Mouse (Mus musculus) stomach, postnatal 0 days (tissue): Measurements from ENCODE around the gene Nacc1. TPM values are rescaled to one million over a fixed set of nuclear protein-coding genes. Genes with fewer than 3 reads are reported as not detected.

ENCODE experiments used
- ATAC-seq: fragments of 200-750 bp; cut with Nextera tagmentation; 2 replicates; pipeline ENCODE4 v1.8.0; 2017; ENCODE audit not compliant: low FRiP score, low TSS enrichment
- DNase-seq: peaks from one replicate; pipeline ENCODE4 v3.0.0-alpha.2; 2016; ENCODE audit warnings: low spot score
- H3K27ac ChIP-seq: fragments of 300-500 bp; sonication (generic); replicated peaks from 2 replicates; pipeline ENCODE4 v1.5.1; 2014; ENCODE audit warnings: mild to moderate bottlenecking, control low read depth
- H3K27me3 ChIP-seq: fragments of 300-500 bp; sonication (generic); 2 replicates; pipeline ENCODE4 v1.6.1; 2014; ENCODE audit warnings: low read length; ENCODE audit not compliant: control insufficient read depth, insufficient read depth
- H3K36me3 ChIP-seq: fragments of 300-500 bp; sonication (generic); 2 replicates; pipeline ENCODE4 v1.6.1; 2014; ENCODE audit warnings: low read length, mixed read lengths; ENCODE audit not compliant: control insufficient read depth, insufficient read depth
- H3K4me1 ChIP-seq: fragments of 300-500 bp; sonication (generic); replicated peaks from 2 replicates; pipeline ENCODE4 v1.6.1; 2014; ENCODE audit warnings: antibody characterized with exemption; ENCODE audit not compliant: control insufficient read depth, insufficient read depth
- H3K4me2 ChIP-seq: fragments of 300-500 bp; sonication (generic); replicated peaks from 2 replicates; pipeline ENCODE4 v1.6.1; 2014; ENCODE audit warnings: low read depth, mild to moderate bottlenecking, control low read depth, moderate library complexity
- H3K4me3 ChIP-seq: fragments of 300-500 bp; sonication (generic); 2 replicates; pipeline ENCODE4 v1.5.1; 2014; ENCODE audit warnings: low read depth, low read length, control low read depth
- H3K9ac ChIP-seq: fragments of 300-500 bp; sonication (generic); 2 replicates; pipeline ENCODE4 v1.6.1; 2014; ENCODE audit warnings: mild to moderate bottlenecking, low read length, control low read depth, mixed read lengths
- H3K9me3 ChIP-seq: fragments of 300-500 bp; sonication (generic); 2 replicates; pipeline ENCODE4 v1.6.1; 2016; ENCODE audit warnings: low read length; ENCODE audit not compliant: control insufficient read depth
- CTCF ChIP-seq: IDR thresholded peaks from 2 replicates; pipeline ENCODE4 v1.5.1; 2016; ENCODE audit warnings: antibody characterized with exemption, low read depth, mild to moderate bottlenecking, moderate library complexity
- EP300 ChIP-seq: optimal IDR thresholded peaks from 2 replicates; pipeline ENCODE3; 2016; ENCODE audit warnings: antibody characterized with exemption
- WGBS: fragments of 180-500 bp; shearing (Covaris S2); extraction: QIAGEN DNeasy Blood & Tissue Kit; methylation state at CpG from one replicate; pipeline ENCODE4 v1.1.7; 2014; 5-methylcytosine and 5-hydroxymethylcytosine counted together
- polyA plus RNA-seq: library from polyadenylated mRNA; unstranded; fragments of >200 nt; fragmentation: Nextera tagmentation; extraction: Ambion mirVana; gene quantifications from 2 replicates; pipeline ENCODE4 v1.2.1, GENCODE M21; 2015

Gene Nacc1
- polyA plus RNA-seq, 1 experiment from 2014 or later, result 6.8 TPM

DNA sequence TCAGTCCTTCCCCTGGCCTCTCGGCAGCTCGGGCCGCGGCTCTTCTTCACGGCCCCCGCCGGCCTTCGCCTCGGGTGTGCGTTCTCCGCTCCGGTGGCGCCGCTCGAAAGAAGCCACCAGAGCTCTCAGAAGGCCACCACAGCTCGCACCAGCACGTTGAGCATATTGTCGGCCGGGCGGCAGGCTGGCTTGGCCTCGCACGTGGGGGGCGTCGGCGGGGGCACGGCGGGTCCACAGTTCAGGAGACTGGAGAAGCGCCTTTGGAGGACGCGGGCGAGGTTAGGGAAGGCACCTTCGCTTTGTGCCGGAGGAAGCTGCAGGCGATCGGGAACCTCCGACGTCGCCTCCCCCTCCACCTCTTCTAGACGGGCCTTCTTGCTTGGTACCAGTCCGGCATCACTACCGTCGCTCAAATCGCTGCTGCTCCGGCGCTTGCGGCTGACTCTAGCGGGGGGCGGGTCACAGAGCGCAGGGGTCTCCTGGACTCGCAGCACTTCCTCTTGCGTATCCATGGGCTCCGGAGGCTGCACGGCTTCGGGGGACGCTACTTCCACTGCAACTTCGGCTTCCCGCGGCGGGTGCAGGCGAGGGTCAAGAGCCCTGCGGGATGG is 25.6 kb downstream of the Nacc1 start:
- Histone ChIP-seq H3K9me3 (no peaks in the 10 kb centered on the region), H3K4me2 (peak overlapping the region; percentile 78), H3K4me1 (no peaks in the 10 kb centered on the region; the same call in 1 of the 2 replicates), H3K36me3 (no peaks in the 10 kb centered on the region), H3K4me3 (peak overlapping the region; percentile 82), H3K9ac (peak overlapping the region; percentile 96), H3K27me3 (no peaks in the 10 kb centered on the region), H3K27ac (peak overlapping the region; percentile 98)
- TF ChIP-seq EP300, result no peak
- no peak for TF ChIP-seq CTCF
- DNase-seq (peak; percentile 65), ATAC-seq (no peak)
- under 1% methylated on average over 55 of the region's 61 CpGs for WGBS

DNA sequence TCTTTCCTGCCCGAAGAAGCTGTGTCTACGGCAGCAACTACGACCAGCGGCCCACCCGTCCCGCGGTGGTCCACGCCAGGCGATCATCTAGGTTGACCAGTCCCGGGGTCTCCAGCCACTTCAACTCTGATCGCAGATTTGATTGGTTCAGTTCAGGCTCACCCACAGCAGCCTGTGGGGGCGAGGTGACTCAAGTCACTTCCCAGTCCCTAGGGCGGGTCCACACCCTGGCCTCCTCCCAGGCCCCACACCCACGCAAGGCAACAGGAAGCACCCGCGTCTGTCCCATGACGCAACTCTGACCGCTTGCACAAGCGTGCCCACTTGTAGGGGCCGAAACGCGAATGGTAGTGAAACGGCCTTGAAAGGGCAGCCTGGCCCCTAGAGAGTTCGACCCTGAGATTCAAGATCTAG is 26.2 kb downstream of the Nacc1 start:
- Histone ChIP-seq H3K4me1 (peaks cover 1% of the 10 kb centered on the region; the same call in 1 of the 2 replicates), H3K9ac (peak overlapping the region; percentile 96)

GRCm38 (mm10) chr8:84660819-84661457 is 26.7 kb downstream of the Nacc1 start:
- DNase-seq (peak; percentile 93), ATAC-seq (peak; percentile 6; the same call in 1 of the 2 replicates)
- Histone ChIP-seq H3K9me3 (no peaks in the 10 kb centered on the region), H3K9ac (peak overlapping the region; percentile 96), H3K4me1 (peaks cover 7% of the 10 kb centered on the region), H3K4me2 (peak overlapping the region; percentile 78), H3K4me3 (peak overlapping the region; percentile 82), H3K27me3 (no peaks in the 10 kb centered on the region), H3K27ac (peak overlapping the region; percentile 98), H3K36me3 (no peaks in the 10 kb centered on the region)
- TF ChIP-seq EP300, result no peak
- TF ChIP-seq CTCF, result no peak
- WGBS, result 2% methylated on average over 20 of the region's 20 CpGs

More for the DNA sequence above, 26.2 kb downstream of the Nacc1 start:
- Histone ChIP-seq H3K4me3 (peak overlapping the region; percentile 82), H3K4me2 (peak overlapping the region; percentile 78), H3K36me3 (no peaks in the 10 kb centered on the region), H3K9me3 (no peaks in the 10 kb centered on the region), H3K27me3 (no peaks in the 10 kb centered on the region), H3K27ac (peak overlapping the region; percentile 98)
- ATAC-seq (peak; percentile 71), DNase-seq (peak; percentile 94)
- no peak for TF ChIP-seq EP300
- no peak for TF ChIP-seq CTCF
- 1% methylated on average over 24 of the region's 24 CpGs for WGBS

DNA sequence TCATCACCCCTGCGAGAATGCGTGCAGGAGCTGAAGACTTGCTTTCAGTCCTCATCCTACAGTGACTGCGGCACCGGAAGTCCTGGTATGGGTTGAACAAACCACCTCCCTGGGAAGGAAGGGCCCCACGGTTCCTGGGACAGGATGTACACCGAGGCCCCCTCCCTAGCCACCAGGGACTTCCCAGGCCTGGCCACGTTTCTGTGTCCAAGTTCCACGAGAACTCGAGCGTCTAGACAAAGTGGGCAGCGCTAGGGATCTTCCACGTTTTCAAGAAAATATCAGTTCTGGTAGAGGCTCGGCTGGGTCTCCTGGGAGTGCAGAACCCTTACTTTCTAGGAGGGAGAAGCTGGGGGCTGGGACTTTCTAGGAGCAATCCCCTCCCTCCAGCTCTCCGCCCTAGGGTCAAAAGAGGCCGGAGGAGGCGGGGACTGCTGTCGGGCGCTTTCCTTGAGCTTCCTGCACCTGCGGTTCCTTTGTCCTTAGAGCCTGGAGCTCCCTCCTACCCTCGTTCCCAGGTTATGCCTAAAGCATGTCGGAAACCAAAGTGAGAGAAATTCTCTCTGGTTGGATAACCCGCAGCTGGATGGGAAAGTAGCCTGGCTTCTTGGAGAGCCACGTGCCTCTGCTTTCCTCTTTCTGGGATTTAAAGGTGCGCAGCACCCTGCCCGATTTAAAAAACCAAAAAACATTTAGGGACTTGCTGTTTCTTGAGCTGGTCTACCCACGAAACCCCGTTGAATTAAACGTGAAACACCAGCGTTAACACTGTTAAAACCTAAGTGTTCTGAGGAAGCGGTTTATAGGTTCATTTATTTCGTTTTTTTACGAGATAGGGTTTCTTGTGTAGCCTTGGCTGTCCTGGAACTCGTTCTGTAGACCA is 27.5 kb downstream of the Nacc1 start:
- Histone ChIP-seq H3K27me3 (no peaks in the 10 kb centered on the region), H3K27ac (peak overlapping the region; percentile 98), H3K9me3 (no peaks in the 10 kb centered on the region), H3K4me1 (peaks cover 7% of the 10 kb centered on the region), H3K36me3 (no peaks in the 10 kb centered on the region), H3K4me3 (peak overlapping the region; percentile 82), H3K4me2 (peak overlapping the region; percentile 78), H3K9ac (peak overlapping the region; percentile 96)
- TF ChIP-seq EP300, result no peak
- no peak; the same call in 1 of the 2 replicates for TF ChIP-seq CTCF
- WGBS, result 4% methylated on average over 33 of the region's 33 CpGs
- peak; percentile 27 for ATAC-seq
- peak; percentile 88 for DNase-seq

- no peak for ATAC-seq
- 65% methylated on average over 1 of the region's 1 CpGs for whole genome bisulfite sequencing
- H3K4me1 ChIP-seq, result peaks cover 7% of the 10 kb centered on the region
Measured at GRCm38 (mm10) chr8:84658951-84659350, 28.7 kb downstream of the Nacc1 start.

More at GRCm38 (mm10) chr8:84658951-84659350, 28.7 kb downstream of the Nacc1 start:
- TF ChIP-seq EP300, result no peak
- TF ChIP-seq CTCF, result no peak
- Histone ChIP-seq H3K4me2 (no peak overlapping the region), H3K36me3 (no peaks in the 10 kb centered on the region), H3K9ac (no peak overlapping the region), H3K4me3 (no peak overlapping the region), H3K9me3 (no peaks in the 10 kb centered on the region), H3K27me3 (no peaks in the 10 kb centered on the region), H3K27ac (peak overlapping the region; percentile 98)
- DNase-seq, result no peak
